Mouse (Mus musculus) small intestine, adult 2 months (tissue): ENCODE results near the gene Plch1. TPM values are rescaled to one million over a fixed set of nuclear protein-coding genes. Genes with fewer than 3 reads are reported as not detected.

Source experiments
- H3K27ac ChIP-seq: fragments of 200-500 bp; 2 replicates; pipeline ENCODE4 v1.5.1; 2012; ENCODE audit warnings: low read depth, low read length, control low read depth, inconsistent platforms; ENCODE audit not compliant: insufficient read depth
- H3K27me3 ChIP-seq: fragments of 200-500 bp; 2 replicates; pipeline ENCODE4 v1.6.1; 2012; ENCODE audit warnings: mild to moderate bottlenecking, moderate library complexity, low read length, inconsistent platforms; ENCODE audit not compliant: control insufficient read depth, insufficient read depth
- H3K36me3 ChIP-seq: fragments of 200-500 bp; 2 replicates; pipeline ENCODE4 v1.6.1; 2012; ENCODE audit warnings: mild to moderate bottlenecking, low read length, control low read depth, inconsistent platforms; ENCODE audit not compliant: control insufficient read depth, insufficient read depth
- H3K4me1 ChIP-seq: fragments of 200-500 bp; 2 replicates; pipeline ENCODE4 v1.6.1; 2012; ENCODE audit warnings: low read length, inconsistent platforms, mixed read lengths; ENCODE audit not compliant: control insufficient read depth, insufficient read depth, insufficient read length
- H3K4me3 ChIP-seq: fragments of 200-500 bp; 2 replicates; pipeline ENCODE4 v1.5.1; 2012; ENCODE audit warnings: low read depth, mild to moderate bottlenecking, control low read depth, inconsistent platforms, low read length, moderate library complexity
- CTCF ChIP-seq: fragments of 200-500 bp; IDR thresholded peaks from 2 replicates; pipeline ENCODE4 v1.5.1; 2012; ENCODE audit warnings: low read depth, mild to moderate bottlenecking, control low read depth, inconsistent platforms, low read length, moderate library complexity, mixed read lengths; ENCODE audit not compliant: insufficient replicate concordance, insufficient read length; ENCODE audit errors: extremely low read depth
- POLR2A ChIP-seq: fragments of 200-500 bp; IDR thresholded peaks from 2 replicates; pipeline ENCODE4 v1.6.1; 2012; ENCODE audit warnings: low read depth, mild to moderate bottlenecking, control low read depth, inconsistent platforms, low read length, moderate library complexity
- WGBS: fragments of 180-500 bp; shearing (Covaris S2); methylation state at CpG from one replicate; pipeline ENCODE4 v1.1.7; 2018; 5-methylcytosine and 5-hydroxymethylcytosine counted together
- polyA plus RNA-seq: library from polyadenylated mRNA; depleted of rRNA; stranded (reverse); fragments of >200 nt; gene quantifications from 2 replicates; pipeline ENCODE4 v1.2.3, GENCODE M21; 2012; rRNA removed

Gene Plch1
- 0.96 and 1.2 TPM in 2 replicates for polyA plus RNA-seq

DNA sequence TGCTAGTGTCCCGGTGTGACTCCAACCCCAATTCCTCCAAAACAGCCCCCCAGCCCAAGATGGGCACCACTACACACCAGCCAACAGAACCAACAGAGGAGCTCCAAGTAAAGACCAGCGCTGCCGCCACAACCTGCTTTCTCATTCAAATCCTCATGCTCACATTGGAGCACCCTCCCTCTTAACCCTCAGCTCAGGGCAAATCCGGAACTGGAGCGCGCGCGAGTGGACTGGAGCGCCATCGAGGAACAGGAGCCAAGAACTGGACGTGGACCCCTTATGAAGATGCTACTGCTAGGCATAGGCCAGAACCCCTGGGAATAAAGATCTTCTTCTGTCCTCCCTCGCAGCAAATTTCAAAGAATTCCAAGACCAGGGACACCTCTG, at the start of gene Plch1:
Gene Plch1 (minus strand): TSS at position 164 of the 387 bp plus-strand sequence.
- Histone ChIP-seq H3K4me3 (peak within 1 kb of the TSS; percentile 87), H3K36me3 (no peaks in the 10 kb centered on the region), H3K27me3 (no peaks in the 10 kb centered on the region), H3K4me1 (peaks cover 5% of the 10 kb centered on the region; the same call in 1 of the 2 replicates), H3K27ac (no peak within 1 kb of the TSS)
- no peak for TF ChIP-seq CTCF
- TF ChIP-seq POLR2A, result no peak
- under 1% methylated on average over 12 of the region's 12 CpGs for WGBS

GRCm38 (mm10) chr3:63941204-63941850, 42.1 kb upstream of the Plch1 start:
- Histone ChIP-seq H3K4me1 (no peaks in the 10 kb centered on the region), H3K27me3 (no peaks in the 10 kb centered on the region), H3K4me3 (no peak overlapping the region), H3K36me3 (peaks cover 13% of the 10 kb centered on the region), H3K27ac (no peak overlapping the region)
- whole genome bisulfite sequencing, result 92% methylated on average over 2 of the region's 2 CpGs
- TF ChIP-seq CTCF (no peak), POLR2A (no peak)

- Histone ChIP-seq H3K36me3 (peaks cover 7% of the 10 kb centered on the region), H3K27ac (no peak overlapping the region), H3K27me3 (no peaks in the 10 kb centered on the region), H3K4me1 (no peaks in the 10 kb centered on the region), H3K4me3 (no peak overlapping the region)
- TF ChIP-seq CTCF (no peak), POLR2A (no peak)
- WGBS, result 55% methylated on average over 2 of the region's 2 CpGs
Observed at GRCm38 (mm10) chr3:63938928-63939327, 39.7 kb upstream of the Plch1 start.

DNA sequence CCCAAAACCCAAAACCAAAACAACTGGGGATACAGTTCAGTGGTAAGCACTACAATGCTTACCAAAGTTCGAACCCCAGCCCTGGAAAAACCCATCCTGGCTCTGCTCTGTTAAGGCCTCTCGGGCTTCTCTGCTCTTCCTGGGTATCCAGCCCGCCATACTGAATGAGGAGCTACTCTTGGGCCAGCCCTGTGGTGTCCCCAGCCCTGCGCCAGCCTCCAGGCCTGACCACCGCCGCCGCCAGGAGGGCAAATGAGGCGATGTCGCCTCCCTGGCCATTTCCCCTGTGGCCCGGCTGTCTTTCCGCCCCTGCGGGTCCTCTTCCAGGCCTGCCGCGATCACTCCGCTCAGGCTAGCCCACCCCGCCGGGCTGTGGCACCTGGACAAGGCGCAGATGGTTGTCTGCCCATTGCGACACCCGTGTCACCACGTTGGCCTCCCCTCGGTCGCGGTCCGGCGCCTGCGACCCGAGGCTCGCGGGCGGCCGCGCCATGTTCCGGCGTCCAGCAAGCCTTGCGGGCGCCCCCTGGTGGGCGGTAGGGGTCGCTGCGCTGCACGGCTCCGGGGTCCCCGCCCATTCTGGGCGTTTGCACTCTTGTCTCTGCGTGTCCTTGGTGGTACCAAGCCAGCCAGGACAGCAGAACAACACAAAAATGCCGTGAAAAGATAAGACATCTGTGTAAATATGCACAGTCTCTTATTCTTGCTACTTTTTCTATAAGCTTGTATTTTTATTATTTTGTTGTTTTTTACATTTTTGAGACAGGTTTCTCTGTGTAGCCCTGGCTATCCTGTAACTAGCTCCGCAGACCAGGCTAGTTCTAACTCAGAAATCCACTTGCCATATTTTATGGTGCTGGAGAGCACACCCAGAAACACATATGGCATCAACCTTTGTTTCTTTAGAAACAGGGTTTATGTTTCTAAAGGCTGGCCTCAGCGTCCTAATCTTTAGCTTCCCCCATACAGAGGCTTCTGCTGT, 29.9 kb upstream of the Plch1 start, which contains the start of gene E130311K13Rik:
Gene E130311K13Rik (minus strand): TSS at position 595 of the 982 bp plus-strand sequence.
- Histone ChIP-seq H3K27me3 (no peaks in the 10 kb centered on the region), H3K4me1 (peaks cover 2% of the 10 kb centered on the region; the same call in 1 of the 2 replicates), H3K27ac (peak within 1 kb of the TSS; percentile 44), H3K36me3 (0 out of 2 replicates have a peak, but pooled peaks cover 2% of the 10 kb centered on the region), H3K4me3 (peak within 1 kb of the TSS; percentile 87)
- TF ChIP-seq CTCF (peak; percentile 88), POLR2A (peak; percentile 31)
- 5% methylated on average over 48 of the region's 48 CpGs for WGBS

DNA sequence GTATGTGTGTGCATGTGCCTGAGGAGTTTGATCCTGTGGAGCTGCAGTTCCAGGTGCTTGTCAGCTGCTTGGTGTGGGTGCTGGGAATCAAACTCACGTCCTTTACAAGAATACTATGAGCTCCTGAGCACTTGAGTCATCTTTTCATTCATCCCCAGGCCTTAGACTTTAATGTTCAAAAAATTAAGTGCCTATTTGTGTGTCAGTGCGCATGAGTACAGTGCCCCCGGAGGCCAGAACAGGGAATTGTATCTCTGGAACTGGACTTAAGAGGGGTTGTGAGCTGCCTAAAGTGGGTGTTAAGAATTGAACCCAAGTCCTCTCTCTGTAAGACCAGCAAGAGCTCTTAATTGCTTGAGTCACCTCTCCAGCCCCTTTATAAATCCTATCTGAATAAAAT, 20.4 kb upstream of the Plch1 start:
- no peaks in the 10 kb centered on the region for H3K27me3 ChIP-seq
- no peaks in the 10 kb centered on the region for H3K4me1 ChIP-seq
- TF ChIP-seq CTCF, result peak; percentile 52; the same call in 1 of the 2 replicates
- no peak for TF ChIP-seq POLR2A
- no peak overlapping the region for H3K27ac ChIP-seq
- WGBS, result 78% methylated on average over 3 of the region's 3 CpGs
- peaks cover 3% of the 10 kb centered on the region; the same call in 1 of the 2 replicates for H3K36me3 ChIP-seq
- H3K4me3 ChIP-seq, result no peak overlapping the region

DNA sequence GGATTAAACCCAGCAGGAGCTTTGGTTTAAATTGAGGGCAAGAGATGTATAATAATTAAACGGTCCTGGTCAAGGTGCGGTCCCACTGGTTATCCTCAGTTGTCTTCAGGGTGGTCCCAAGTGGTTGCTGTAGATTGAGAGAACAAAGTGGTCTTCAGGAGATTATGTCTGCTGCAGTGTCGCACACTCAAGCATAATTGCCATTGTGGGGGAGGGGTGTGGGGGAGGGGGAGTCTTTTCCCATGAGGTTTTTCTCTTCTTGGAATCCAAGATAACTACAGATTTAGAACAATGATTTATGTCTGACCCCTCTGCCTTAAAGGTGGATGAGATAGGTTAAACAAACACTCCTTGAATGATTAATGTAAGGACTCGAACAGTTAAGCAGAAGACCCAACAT, 11.0 kb upstream of the Plch1 start:
- H3K27me3 ChIP-seq, result no peaks in the 10 kb centered on the region
- WGBS, result 82% methylated on average over 4 of the region's 4 CpGs
- no peak overlapping the region for H3K27ac ChIP-seq
- H3K36me3 ChIP-seq, result peaks cover 3% of the 10 kb centered on the region; the same call in 1 of the 2 replicates
- no peak overlapping the region for H3K4me3 ChIP-seq
- 0 out of 2 replicates have a peak, but pooled peaks cover under 1% of the 10 kb centered on the region for H3K4me1 ChIP-seq
- no peak for TF ChIP-seq CTCF
- no peak for TF ChIP-seq POLR2A
